Mouse (Mus musculus) lung, adult 2 months (tissue): ENCODE measurements around the gene Mtmr14.

Source experiments
- CTCF ChIP-seq: fragments of 200-500 bp; IDR thresholded peaks from 2 replicates; pipeline ENCODE4 v1.5.1; 2011; ENCODE audit warnings: mild to moderate bottlenecking, low read length, control low read depth; ENCODE audit not compliant: insufficient read depth
- POLR2A ChIP-seq: fragments of 200-500 bp; IDR thresholded peaks from 2 replicates; pipeline ENCODE4 v1.6.1; 2011; ENCODE audit warnings: low read depth, mild to moderate bottlenecking, control low read depth, low read length, borderline replicate concordance; ENCODE audit errors: extremely low read depth

GRCm38 (mm10) chr6:113193765-113194460, 43.7 kb upstream of the Mtmr14 start:
- no peak for TF ChIP-seq CTCF
- no peak for TF ChIP-seq POLR2A
